Mouse (Mus musculus) CH12.LX (cell line): ENCODE data around the gene Cdc25a.

Source experiments
- POLR2A ChIP-seq: IDR thresholded peaks from 2 replicates; pipeline ENCODE4 v1.6.1; 2011; ENCODE audit warnings: low read depth, mild to moderate bottlenecking, improper control_type of control experiment, low read length
- ZC3H11A ChIP-seq: IDR thresholded peaks from 2 replicates; pipeline ENCODE4 v1.6.1; 2012; ENCODE audit warnings: low read depth, mild to moderate bottlenecking, inconsistent platforms, low read length, improper control_type of control experiment

DNA sequence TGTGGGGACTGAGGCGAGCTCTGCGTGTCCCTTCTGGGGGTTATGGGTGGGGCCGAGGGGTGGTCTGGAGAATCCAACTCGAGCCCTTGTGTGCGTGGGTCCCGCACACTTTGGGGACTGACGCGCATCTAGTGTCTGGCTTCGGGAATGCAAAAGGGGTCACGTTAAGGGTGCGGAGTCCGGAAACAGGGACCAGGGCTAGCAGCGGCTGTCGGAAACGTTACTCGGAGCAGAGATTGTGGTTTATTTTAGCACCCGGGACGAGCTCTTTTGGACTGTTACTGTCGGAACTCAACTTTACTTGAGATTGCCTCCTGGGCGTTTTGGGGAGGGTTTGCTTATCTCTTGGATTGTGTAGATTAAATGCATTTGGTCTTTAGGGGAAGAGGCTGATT, 57.0 kb downstream of the Cdc25a start:
- TF ChIP-seq ZC3H11A = no peak
- no peak for TF ChIP-seq POLR2A
